Mouse (Mus musculus): ENCODE results near the gene Begain.

DNA sequence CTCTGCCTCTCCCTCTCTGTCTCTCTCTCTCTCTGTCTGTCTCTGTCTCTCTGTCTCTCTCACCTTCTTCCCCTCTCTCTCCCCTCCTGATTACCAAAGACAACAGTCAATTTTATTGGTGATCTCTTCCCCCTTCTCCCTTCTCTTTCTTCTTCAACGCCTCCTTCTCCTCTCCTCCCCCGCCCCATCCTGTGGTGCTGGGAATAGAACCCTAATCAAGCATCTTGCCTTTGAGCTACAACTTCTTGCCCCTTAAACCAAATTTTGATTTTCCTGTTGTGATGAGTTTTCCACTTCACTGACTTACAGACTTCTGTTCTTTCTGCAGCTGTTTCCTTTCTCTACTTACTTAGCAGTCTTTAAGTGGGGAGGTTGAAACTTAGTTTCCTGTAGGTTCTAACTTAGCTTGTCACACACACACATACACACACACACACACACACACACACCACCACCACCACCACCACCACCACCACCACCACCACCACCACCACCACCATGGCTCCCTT lies 6.8 kb upstream of the Begain start:
- TF ChIP-seq CTCF (IDR thresholded peaks at IDR 0.05; ENCODE audit: control insufficient read depth, insufficient read depth, insufficient replicate concordance, low read depth, low read length) (no peak), POLR2A (IDR thresholded peaks at IDR 0.05; ENCODE audit: control insufficient read depth, low read depth, low read length) (no peak)

Data from testis, adult 2 months (tissue).